Mouse (Mus musculus) lung, postnatal 36 days (tissue): ENCODE results near the gene Wars.
A peak's percentile ranks its signal among the peaks of the same experiment; 100 is the strongest.

ENCODE experiments used
- DNase-seq: peaks from one replicate; pipeline ENCODE4 v3.0.0; 2022; ENCODE audit warnings: mixed read lengths

The Wars gene

GRCm38 (mm10) chr12:108905620-108906302 lies 11.8 kb upstream of the Wars start:
- DNase-seq = no peak

GRCm38 (mm10) chr12:108904276-108904653 lies 10.3 kb upstream of the Wars start:
- DNase-seq = no peak

DNA sequence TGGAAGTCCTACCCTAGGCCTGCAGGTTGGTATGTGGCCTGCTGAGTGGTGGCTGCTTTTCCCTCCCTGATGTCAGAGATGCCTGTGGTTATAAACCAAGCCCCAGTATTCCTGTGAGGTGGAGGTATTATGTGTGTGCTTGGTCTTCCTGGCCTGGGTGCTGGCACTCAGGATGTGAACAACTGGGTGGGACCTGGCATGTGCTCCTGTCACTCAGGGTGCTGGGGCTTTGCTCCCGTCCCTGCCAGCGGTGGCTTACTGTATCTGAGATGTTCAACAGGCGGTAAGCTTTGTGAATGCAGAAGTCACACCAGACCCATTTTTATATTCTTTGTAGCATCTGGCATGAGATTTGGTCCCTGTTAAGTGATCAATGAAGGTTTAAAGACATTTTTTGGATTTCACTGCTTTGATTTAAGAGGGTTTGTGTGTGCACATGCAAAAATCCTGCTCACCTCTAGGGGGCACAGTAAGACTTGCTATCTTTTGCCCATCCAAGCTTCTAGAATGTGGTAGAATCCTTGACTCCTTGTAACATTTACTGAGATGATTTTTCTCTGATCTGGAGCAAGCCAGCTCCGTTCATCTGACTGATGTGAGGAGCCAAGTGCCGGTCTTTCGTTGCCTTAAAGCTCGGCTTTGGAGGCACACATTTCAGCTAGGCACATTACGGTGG lies 9.8 kb upstream of the Wars start:
- DNase-seq = peak; percentile 70

DNA sequence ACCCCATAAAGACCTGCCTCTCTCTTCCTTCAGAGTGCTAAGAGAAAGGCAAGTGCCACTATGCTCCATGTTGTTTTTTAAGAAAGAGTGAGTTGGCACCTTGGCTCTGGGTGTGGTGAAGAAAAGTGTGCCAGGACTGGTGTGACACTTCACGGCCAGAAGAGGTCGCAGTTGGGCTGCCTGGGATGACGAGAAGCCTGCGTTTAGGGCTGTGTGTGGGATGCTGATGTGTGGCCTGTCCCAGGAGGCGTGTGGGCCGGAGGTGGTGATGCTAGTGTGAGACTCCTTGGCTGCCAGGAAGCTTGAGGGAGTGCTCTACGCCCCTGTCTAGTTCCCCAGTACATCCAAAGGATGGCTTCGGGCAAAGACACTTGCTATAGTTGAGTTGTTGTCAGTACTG lies 9.0 kb upstream of the Wars start:
- peak; percentile 64 for DNase-seq

DNA sequence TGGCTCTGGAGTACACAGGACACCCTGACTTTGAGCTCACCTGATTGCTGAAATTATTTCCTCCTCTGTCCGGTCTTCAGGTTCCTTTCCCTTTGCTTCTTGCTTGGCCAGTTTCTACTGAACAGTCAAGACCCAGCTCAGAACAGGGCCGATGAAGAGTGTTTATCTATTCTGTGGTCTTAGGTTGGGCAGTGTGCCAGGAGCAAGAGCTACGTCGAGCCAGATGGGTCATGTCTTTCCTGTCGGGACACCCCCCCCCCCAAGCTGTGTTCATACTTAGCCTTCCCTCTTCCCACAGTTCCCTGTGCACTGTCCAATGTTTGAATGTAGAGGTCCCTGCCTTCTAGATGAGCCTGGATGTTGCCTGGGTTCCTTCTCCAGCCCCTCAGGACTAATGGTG lies 7.4 kb upstream of the Wars start:
- no peak for DNase-seq

DNA sequence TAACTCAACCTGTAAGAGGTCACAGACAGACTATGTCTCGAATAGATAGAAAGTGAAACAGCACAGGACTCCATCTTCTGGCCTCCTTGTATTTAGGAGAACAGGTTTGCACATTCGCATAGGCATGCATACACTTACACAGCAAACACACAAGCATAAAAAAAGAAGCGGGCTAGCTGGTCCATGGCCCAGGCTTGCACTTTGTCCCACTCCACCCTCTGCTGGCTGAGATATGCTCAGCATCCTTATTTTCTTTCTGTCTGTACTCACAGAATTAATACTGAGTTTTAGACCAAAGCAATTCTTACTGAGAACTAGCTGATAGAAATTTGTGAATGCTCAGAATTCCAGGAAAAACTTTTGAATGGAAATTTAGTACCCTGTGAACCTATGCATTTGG lies 2.0 kb upstream of the Wars start:
- peak; percentile 67 for DNase-seq

GRCm38 (mm10) chr12:108894432-108894816 lies 450 bp upstream of the Wars start:
- DNase-seq = no peak

GRCm38 (mm10) chr12:108892989-108893714 lies 822 bp downstream of the Wars start, which contains the start of gene Wdr25:
Gene Wdr25 (plus strand): TSS chr12:108893631.
- peak; percentile 72 for DNase-seq

GRCm38 (mm10) chr12:108888632-108889031 lies 5.3 kb downstream of the Wars start:
- DNase-seq = peak; percentile 76

DNA sequence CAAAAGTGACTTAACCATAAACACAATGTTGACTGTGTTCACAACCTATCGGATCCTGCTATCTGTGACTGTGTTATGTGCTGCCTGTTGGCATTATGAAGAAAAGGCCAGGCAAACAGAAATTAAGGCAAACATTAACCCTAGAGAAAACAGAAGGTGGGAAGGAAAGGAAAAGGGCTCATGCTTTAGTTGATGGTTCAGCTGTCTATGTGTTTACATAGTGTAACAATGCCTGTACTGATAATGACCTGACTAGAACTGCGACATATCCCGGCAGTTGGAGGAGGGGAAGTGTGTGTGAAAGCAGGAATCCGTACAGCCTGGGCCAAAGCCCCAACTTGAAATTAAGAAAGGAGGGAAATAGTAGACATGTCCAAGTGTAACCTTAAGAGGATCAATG lies 6.9 kb downstream of the Wars start:
- no peak for DNase-seq

DNA sequence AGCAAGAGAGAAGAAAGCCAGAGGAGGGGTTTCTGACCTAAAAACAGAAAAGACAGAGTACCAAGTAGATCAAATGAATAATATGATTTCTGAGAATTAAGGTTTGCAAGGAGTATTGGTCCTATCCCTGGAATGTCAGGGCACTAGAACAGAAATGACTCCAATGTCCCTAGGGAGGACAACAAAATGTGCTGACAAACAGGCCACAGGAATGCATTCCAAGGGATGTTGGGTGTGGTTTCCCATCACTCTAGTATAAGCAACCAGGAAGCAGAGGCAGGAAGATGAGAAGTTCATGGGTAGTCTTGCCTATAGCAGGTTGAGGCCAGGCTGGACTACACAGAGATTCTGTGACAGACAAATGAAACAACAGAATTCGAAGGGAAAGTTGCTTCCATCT lies 8.1 kb downstream of the Wars start:
- DNase-seq = peak; percentile 46

GRCm38 (mm10) chr12:108882776-108883175 lies 11.2 kb downstream of the Wars start:
- no peak for DNase-seq

- no peak for DNase-seq
Measured at GRCm38 (mm10) chr12:108881192-108881591, 12.8 kb downstream of the Wars start.

GRCm38 (mm10) chr12:108880606-108881005 lies 13.4 kb downstream of the Wars start:
- peak; percentile 61 for DNase-seq

GRCm38 (mm10) chr12:108879138-108879537 lies 14.8 kb downstream of the Wars start:
- DNase-seq = peak; percentile 16

DNA sequence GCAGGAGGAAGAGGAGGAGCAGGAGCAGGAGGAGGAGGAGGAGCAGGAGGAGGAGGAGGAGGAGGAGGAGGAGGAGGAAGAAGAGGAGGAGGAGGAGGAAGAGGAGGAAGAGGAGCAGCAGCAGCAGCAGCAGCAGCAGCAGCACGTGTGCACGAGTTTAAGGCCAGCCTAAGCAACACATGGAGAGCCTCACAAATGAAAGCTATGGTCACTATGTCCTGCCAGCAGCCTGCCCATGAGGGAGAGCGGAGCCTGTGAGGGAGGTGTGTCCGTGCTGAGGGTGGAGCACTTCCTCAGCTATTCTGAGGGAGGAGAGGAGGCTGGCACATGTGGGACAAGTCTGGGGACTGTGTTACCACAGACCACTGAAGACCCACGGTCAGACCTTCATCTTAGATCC lies 20.9 kb downstream of the Wars start:
- peak; percentile 16 for DNase-seq

DNA sequence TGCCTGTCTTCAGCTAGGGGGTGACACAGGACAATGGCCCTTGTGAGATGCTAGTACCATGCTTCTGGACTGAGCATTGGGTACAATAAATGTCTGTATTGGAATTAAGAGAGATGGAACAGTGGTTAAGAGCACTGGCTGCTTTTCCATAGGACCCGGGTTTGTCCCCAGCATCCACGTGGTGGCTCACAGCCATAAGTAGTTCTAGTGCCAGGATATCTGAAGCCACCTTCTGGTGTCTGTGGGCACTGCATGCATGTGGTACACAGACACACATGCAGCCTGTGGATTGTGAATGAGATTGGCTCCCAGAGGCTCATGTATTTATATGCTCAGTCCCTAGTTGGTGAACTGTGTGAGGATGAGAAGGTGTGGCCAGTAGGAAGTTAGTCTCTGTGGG lies 24.4 kb downstream of the Wars start:
- DNase-seq = peak; percentile 42

- peak; percentile 85 for DNase-seq
Measured at GRCm38 (mm10) chr12:108865007-108865494, 28.9 kb downstream of the Wars start.

- DNase-seq = no peak
Measured at GRCm38 (mm10) chr12:108858486-108858885, 35.5 kb downstream of the Wars start.

DNA sequence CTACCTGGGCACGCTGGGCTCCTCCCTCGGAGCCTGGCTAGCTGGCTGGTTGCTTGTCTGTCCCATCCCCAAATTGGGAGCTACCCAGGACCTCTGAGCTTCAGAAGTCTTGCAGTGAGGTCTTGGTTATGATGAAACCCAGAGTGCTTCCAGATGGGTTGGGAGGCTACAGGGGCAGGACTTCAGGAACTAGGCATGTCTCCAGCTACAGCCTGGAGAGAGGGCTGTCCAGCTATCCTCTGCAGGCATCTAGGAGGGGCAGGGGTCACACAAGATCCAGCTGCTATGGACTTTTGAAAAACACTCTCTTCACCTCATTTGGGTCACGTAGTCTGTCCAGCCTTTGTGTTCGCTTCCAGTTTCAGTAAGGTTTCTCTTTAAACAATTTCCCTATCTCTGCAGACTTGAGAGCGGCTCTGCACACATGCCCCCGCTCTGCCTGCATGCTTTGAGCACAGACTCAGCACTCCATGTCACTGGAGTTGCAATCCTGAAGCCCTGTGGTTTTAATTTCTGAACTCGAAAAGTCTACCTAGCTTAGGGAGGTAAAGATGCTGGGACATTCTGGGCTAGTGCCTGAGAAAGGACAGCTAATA lies 36.3 kb downstream of the Wars start:
- DNase-seq = peak; percentile 64

- DNase-seq = no peak
Measured at GRCm38 (mm10) chr12:108857109-108857508, 36.9 kb downstream of the Wars start.

GRCm38 (mm10) chr12:108856186-108856585 lies 37.8 kb downstream of the Wars start:
- no peak for DNase-seq

GRCm38 (mm10) chr12:108855081-108855480 lies 38.9 kb downstream of the Wars start:
- DNase-seq = no peak
